Mouse (Mus musculus) erythroblast, adult 5-6 weeks (primary cell): Measurements from ENCODE around the gene Lpp. TPM values are rescaled to one million over a fixed set of nuclear protein-coding genes. Genes with fewer than 3 reads are reported as not detected.

Experiments used
- ATAC-seq: replicated peaks from 2 replicates; pipeline ENCODE4 v1.8.0; 2016; ENCODE audit warnings: moderate number of reproducible peaks, mild to moderate bottlenecking, moderate TSS enrichment, inconsistent platforms; ENCODE audit not compliant: poor library complexity, low FRiP score, severe bottlenecking
- total RNA-seq, 2 experiments: library from RNA; stranded (forward) in 1 of 2; stranded (reverse) in 1 of 2; fragments of 150-400 nt in 1 of 2; fragments of 200-764, 138-1000 nt in 1 of 2; gene quantifications; 2 replicates each; pipeline versions ENCODE4 v1.2.3 to v1.2.4; 2015 to 2017; ENCODE audit warnings: low replicate concordance in 2 of 2

Gene Lpp
- total RNA-seq, 2 experiments from 2014 or later, result 2.0 to 3.3 TPM

- ATAC-seq, result no peak
Measured at GRCm38 (mm10) chr16:24644760-24645406, 251.6 kb downstream of the Lpp start.

- no peak for ATAC-seq
Measured at GRCm38 (mm10) chr16:24645906-24646603, 252.7 kb downstream of the Lpp start.

- ATAC-seq, result no peak
Measured at GRCm38 (mm10) chr16:24651655-24652654, 258.6 kb downstream of the Lpp start.

- no peak for ATAC-seq
Measured at GRCm38 (mm10) chr16:24653041-24653440, 259.7 kb downstream of the Lpp start.

GRCm38 (mm10) chr16:24655116-24655515 lies 261.8 kb downstream of the Lpp start:
- no peak for ATAC-seq

GRCm38 (mm10) chr16:24656026-24656425 lies 262.7 kb downstream of the Lpp start:
- ATAC-seq, result no peak

GRCm38 (mm10) chr16:24656752-24657151 lies 263.4 kb downstream of the Lpp start:
- no peak for ATAC-seq

GRCm38 (mm10) chr16:24659049-24659448 lies 265.7 kb downstream of the Lpp start:
- no peak for ATAC-seq

- no peak for ATAC-seq
Measured at GRCm38 (mm10) chr16:24664131-24664530, 270.8 kb downstream of the Lpp start.

- no peak for ATAC-seq
Measured at GRCm38 (mm10) chr16:24669718-24670460, 276.6 kb downstream of the Lpp start.

GRCm38 (mm10) chr16:24678942-24679341 lies 285.6 kb downstream of the Lpp start:
- ATAC-seq, result no peak

GRCm38 (mm10) chr16:24695062-24695461 lies 301.8 kb downstream of the Lpp start:
- ATAC-seq, result no peak

- ATAC-seq, result no peak
Measured at GRCm38 (mm10) chr16:24704215-24704614, 310.9 kb downstream of the Lpp start.

- no peak for ATAC-seq
Measured at GRCm38 (mm10) chr16:24723641-24724040, 330.3 kb downstream of the Lpp start.

- ATAC-seq, result no peak
Measured at GRCm38 (mm10) chr16:24732751-24733150, 339.4 kb downstream of the Lpp start.

- ATAC-seq, result no peak
Measured at GRCm38 (mm10) chr16:24733321-24733720, 340.0 kb downstream of the Lpp start.

GRCm38 (mm10) chr16:24735754-24736153 lies 342.4 kb downstream of the Lpp start:
- no peak for ATAC-seq

- no peak for ATAC-seq
Measured at GRCm38 (mm10) chr16:24737362-24738057, 344.2 kb downstream of the Lpp start.

GRCm38 (mm10) chr16:24740714-24741113 lies 347.4 kb downstream of the Lpp start:
- ATAC-seq, result no peak
